Comparison of ENCODE assay signal across 7 mouse cellular contexts in the genomic region with DNA sequence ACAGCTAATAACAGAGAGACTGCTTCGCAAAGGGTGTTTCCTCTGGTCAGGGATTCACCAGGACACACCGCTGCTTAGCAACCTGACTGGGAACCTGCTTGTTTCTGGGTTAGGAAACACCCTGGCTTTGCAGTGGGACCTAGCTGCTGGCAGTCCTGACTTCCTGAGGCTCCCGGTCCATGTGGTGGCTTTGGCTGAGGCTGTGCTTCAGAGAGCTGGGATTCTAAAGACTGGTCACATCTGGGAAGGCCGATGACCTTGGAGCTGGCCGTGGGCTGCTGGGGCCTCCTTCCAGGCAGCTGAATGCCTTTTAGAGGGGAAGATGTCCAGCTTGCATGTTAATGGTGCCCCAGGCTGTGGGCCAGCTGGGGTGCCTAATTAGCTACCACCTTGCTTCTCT.
DNase-seq lines count a peak whose midpoint lies in the region; ATAC-seq and TF ChIP-seq lines count a peak whose summit lies in the region.

No protein-coding gene starts in this region.

- H3K27me3 ChIP-seq in lung, postnatal 0 days (replicated peaks; ENCODE audit: insufficient read depth, low read length) = no peaks in the 10 kb centered on the region
- no peaks in the 10 kb centered on the region for H3K27me3 ChIP-seq in heart, embryonic 14.5 days (ENCODE audit: control insufficient read depth, insufficient read depth, low read length)
- no peaks in the 10 kb centered on the region for H3K27me3 ChIP-seq in kidney, postnatal 0 days (ENCODE audit: insufficient read depth, low read length)

- peak overlapping the region; percentile 37; the same call in 1 of the 2 replicates for H3K4me3 ChIP-seq in lung, postnatal 0 days (ENCODE audit: low read depth, low read length)
- peak overlapping the region; percentile 61 to 71 for H3K4me3 ChIP-seq in heart, embryonic 14.5 days (ENCODE audit: control insufficient read depth in 1 of 2, insufficient read depth in 1 of 2, low read depth in 1 of 2, low read length in 2 of 2)
- H3K4me3 ChIP-seq in kidney, postnatal 0 days (replicated peaks; ENCODE audit: low read depth, low read length) = peak overlapping the region; percentile 44

- H3K4me2 ChIP-seq in lung, postnatal 0 days (replicated peaks; ENCODE audit: low read depth, low read length) = peak overlapping the region; percentile 59
- peak overlapping the region; percentile 57 for H3K4me2 ChIP-seq in heart, embryonic 14.5 days (ENCODE audit: low read length)
- peak overlapping the region; percentile 64 for H3K4me2 ChIP-seq in kidney, postnatal 0 days (ENCODE audit: low read length)

- no peaks in the 10 kb centered on the region for H3K9me3 ChIP-seq in lung, postnatal 0 days (ENCODE audit: low read length)
- no peaks in the 10 kb centered on the region for H3K9me3 ChIP-seq in heart, embryonic 14.5 days (ENCODE audit: control insufficient read depth, low read length)
- no peaks in the 10 kb centered on the region for H3K9me3 ChIP-seq in kidney, postnatal 0 days (replicated peaks; ENCODE audit: low read length)

- ATAC-seq in lung, postnatal 0 days = peak; percentile 15; the same call in 1 of the 2 replicates
- ATAC-seq in heart, embryonic 14.5 days (ENCODE audit: insufficient number of reproducible peaks, insufficient read depth, low FRiP score, low read depth) = no peak
- no peak for ATAC-seq in kidney, postnatal 0 days (replicated peaks; ENCODE audit: low FRiP score, low read depth)

- H3K9ac ChIP-seq in lung, postnatal 0 days (replicated peaks; ENCODE audit: low read depth) = 0 out of 2 replicates have a peak overlapping the region, but pooled peaks have one; percentile 0
- H3K9ac ChIP-seq in heart, embryonic 14.5 days (ENCODE audit: low read length) = peak overlapping the region; percentile 73
- peak overlapping the region; percentile 62 for H3K9ac ChIP-seq in kidney, postnatal 0 days (ENCODE audit: low read depth, low read length)

- peaks cover 22% of the 10 kb centered on the region for H3K4me1 ChIP-seq in lung, postnatal 0 days (ENCODE audit: insufficient read depth, low read depth, low read length)
- H3K4me1 ChIP-seq in heart, embryonic 14.5 days (ENCODE audit: control insufficient read depth in 2 of 2, insufficient read depth in 2 of 2, low read length in 2 of 2) = peaks cover 35 to 59% of the 10 kb centered on the region in 2 experiments
- peaks cover 34% of the 10 kb centered on the region for H3K4me1 ChIP-seq in kidney, postnatal 0 days (replicated peaks; ENCODE audit: insufficient read depth, low read length)

- DNase-seq in lung, postnatal 0 days (ENCODE audit: low spot score) = peak; percentile 42
- DNase-seq in lung, adult 18-20 months = no peak
- no peak for DNase-seq in kidney, postnatal 0 days (ENCODE audit: low spot score)
- DNase-seq in ovary, postnatal 36 days (ENCODE audit: low spot score) = peak; percentile 45
- DNase-seq in spleen, postnatal 10 days (ENCODE audit: low spot score in 2 of 2) = no peak
- no peak for DNase-seq in thymus, postnatal 36 days

- H3K36me3 ChIP-seq in lung, postnatal 0 days (ENCODE audit: insufficient read depth, low read length) = no peaks in the 10 kb centered on the region
- no peaks in the 10 kb centered on the region for H3K36me3 ChIP-seq in heart, embryonic 14.5 days (ENCODE audit: control insufficient read depth, insufficient read depth, low read length)
- H3K36me3 ChIP-seq in kidney, postnatal 0 days (ENCODE audit: insufficient read depth, low read length) = no peaks in the 10 kb centered on the region

- TF ChIP-seq CTCF in lung, postnatal 0 days (IDR thresholded peaks at IDR 0.05) = no peak
- TF ChIP-seq CTCF in kidney, postnatal 0 days (IDR thresholded peaks at IDR 0.05; ENCODE audit: low read depth) = no peak

- WGBS in lung, postnatal 0 days = 28% methylated on average over 5 of the region's 5 CpGs
- 19% methylated on average over 5 of the region's 5 CpGs for WGBS in heart, embryonic 14.5 days
- 22% methylated on average over 5 of the region's 5 CpGs for WGBS in kidney, postnatal 0 days

- no peak for TF ChIP-seq EP300 in lung, postnatal 0 days (IDR thresholded peaks at IDR 0.05)

- H3K27ac ChIP-seq in lung, postnatal 0 days (ENCODE audit: low read length) = peak overlapping the region; percentile 66; the same call in 1 of the 2 replicates
- peak overlapping the region; percentile 97 to 98 for H3K27ac ChIP-seq in heart, embryonic 14.5 days (replicated peaks in 1 of 2; ENCODE audit: control insufficient read depth in 1 of 2, insufficient read depth in 1 of 2, low read depth in 2 of 2, low read length in 2 of 2)
- H3K27ac ChIP-seq in kidney, postnatal 0 days = peak overlapping the region; percentile 85

Comparison
In these comparisons a context has a peak if more than half of its experiments do, and no peak if none do; other contexts are left out.
1. DNase-seq: peak in lung, postnatal 0 days (single experiment) and ovary, postnatal 36 days (single experiment); none in lung, adult 18-20 months (0 of 2), kidney, postnatal 0 days (single experiment), spleen, postnatal 10 days (0 of 2) and thymus, postnatal 36 days (0 of 2).
2. H3K9ac ChIP-seq: peak in every context shown above with its lines; median percentile 73 in heart, embryonic 14.5 days; 62 in kidney, postnatal 0 days; 0 in lung, postnatal 0 days.
3. Peak in every context shown above with its lines, with median percentiles within 50 percentile points of each other: H3K27ac ChIP-seq, H3K4me2 ChIP-seq and H3K4me3 ChIP-seq.